Mouse (Mus musculus): ENCODE results near the gene Dlgap1. TPM values are rescaled to one million over a fixed set of nuclear protein-coding genes. Genes with fewer than 3 reads are reported as not detected.

Gene Dlgap1
- polyA plus RNA-seq, 1 experiment from 2014 or later, result 2.9 TPM

DNA sequence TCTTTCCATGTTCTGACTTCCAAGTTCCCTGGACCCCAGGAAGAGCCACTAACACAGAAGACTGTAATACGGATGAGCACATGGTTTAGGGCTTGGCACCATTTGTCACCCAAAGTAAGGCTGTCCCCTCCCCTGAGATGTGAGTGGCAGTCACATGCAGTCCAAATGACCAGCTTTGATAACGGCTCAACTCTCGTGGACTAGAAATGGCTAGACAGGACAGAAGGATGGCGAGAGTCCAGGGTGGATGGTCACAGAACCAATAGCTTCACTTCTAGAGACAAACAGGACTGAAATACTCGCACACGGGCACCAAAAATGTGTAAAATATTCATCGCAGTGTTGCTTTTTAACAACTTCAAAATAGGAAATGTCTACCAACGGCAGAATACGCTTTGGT lies 657.5 kb downstream of the Dlgap1 start:
- DNase-seq (ENCODE audit: low spot score) (no peak), ATAC-seq (replicated peaks; ENCODE audit: low FRiP score, low TSS enrichment, low read depth) (no peak)
- no peak overlapping the region for H3K4me2 ChIP-seq (ENCODE audit: low read length)
- no peaks in the 10 kb centered on the region for H3K36me3 ChIP-seq (ENCODE audit: control insufficient read depth, insufficient read depth, low read length)
- WGBS, result 86% methylated on average over 9 of the region's 9 CpGs
- H3K27ac ChIP-seq (ENCODE audit: low read depth), result no peak overlapping the region
- H3K9me3 ChIP-seq (ENCODE audit: control insufficient read depth, low read length), result no peaks in the 10 kb centered on the region
- no peaks in the 10 kb centered on the region for H3K27me3 ChIP-seq (replicated peaks; ENCODE audit: control insufficient read depth, insufficient read depth, low read length)
- H3K4me1 ChIP-seq (replicated peaks; ENCODE audit: control insufficient read depth, insufficient read depth, low read length), result no peaks in the 10 kb centered on the region
- H3K4me3 ChIP-seq (ENCODE audit: low read depth, low read length), result no peak overlapping the region
- no peak overlapping the region for H3K9ac ChIP-seq (ENCODE audit: low read length)

DNA sequence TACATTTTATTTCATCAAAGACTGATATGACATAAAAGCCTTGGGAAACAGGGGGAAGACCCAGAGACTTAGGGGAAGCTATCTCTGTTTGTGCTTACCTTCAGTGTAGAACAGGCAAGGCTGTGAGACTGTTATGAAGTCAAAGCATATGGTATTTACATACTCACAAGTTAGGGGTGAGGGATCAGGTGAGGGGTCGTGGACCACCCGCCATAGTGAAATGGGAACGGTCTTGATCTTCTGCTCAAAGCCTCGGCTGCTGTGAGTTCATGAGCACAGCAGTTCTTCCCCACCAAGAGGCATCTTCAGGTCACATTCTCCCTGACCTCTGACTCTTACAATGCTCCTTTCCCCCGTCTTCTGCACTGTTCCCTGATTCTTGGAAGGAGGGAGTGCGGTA lies 658.1 kb downstream of the Dlgap1 start:
- Histone ChIP-seq H3K27me3 (replicated peaks; ENCODE audit: control insufficient read depth, insufficient read depth, low read length) (no peaks in the 10 kb centered on the region), H3K4me2 (ENCODE audit: low read length) (no peak overlapping the region), H3K4me1 (replicated peaks; ENCODE audit: control insufficient read depth, insufficient read depth, low read length) (no peaks in the 10 kb centered on the region), H3K9ac (ENCODE audit: low read length) (no peak overlapping the region), H3K27ac (ENCODE audit: low read depth) (no peak overlapping the region), H3K9me3 (ENCODE audit: control insufficient read depth, low read length) (no peaks in the 10 kb centered on the region), H3K4me3 (ENCODE audit: low read depth, low read length) (no peak overlapping the region), H3K36me3 (ENCODE audit: control insufficient read depth, insufficient read depth, low read length) (no peaks in the 10 kb centered on the region)
- WGBS, result 78% methylated on average over 6 of the region's 6 CpGs
- DNase-seq (ENCODE audit: low spot score) (no peak), ATAC-seq (replicated peaks; ENCODE audit: low FRiP score, low TSS enrichment, low read depth) (no peak)

DNA sequence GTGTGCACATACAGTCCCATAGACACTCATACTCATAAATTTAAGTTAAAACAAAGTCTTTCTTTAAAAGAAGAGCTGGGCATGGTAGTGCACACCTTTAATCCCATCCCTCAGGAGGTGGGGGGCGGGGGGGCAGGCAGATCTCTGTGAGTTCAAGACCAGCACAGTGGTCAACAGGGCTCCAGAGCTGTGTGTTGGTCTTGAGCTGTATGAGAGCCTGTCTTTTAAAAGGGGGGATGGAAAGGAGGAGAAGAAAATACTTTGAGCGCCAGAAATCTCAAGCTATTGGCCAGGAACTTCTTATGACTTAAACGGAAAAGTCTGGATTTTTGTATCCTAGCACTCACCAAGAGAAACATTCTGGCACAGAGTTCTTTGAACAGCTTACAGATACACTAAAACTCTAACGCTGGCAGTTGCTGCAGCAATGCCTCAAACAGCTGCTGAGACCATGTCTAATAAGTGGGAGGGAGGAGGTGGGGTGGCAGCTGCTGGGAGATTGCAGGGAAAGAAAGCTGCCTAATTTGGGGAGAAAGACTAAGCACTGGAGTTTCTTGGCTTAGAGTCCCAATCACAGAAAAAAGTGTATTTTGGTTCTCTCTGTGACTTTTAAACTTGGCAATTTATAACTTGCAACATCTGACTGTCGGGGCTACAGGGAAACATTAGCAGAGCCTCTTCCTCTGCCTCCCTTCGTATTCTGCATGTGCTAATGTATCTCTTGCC lies 660.9 kb downstream of the Dlgap1 start:
- H3K4me1 ChIP-seq (replicated peaks; ENCODE audit: control insufficient read depth, insufficient read depth, low read length), result no peaks in the 10 kb centered on the region
- H3K27me3 ChIP-seq (replicated peaks; ENCODE audit: control insufficient read depth, insufficient read depth, low read length), result no peaks in the 10 kb centered on the region
- 38% methylated on average over 6 of the region's 6 CpGs for WGBS
- no peaks in the 10 kb centered on the region for H3K9me3 ChIP-seq (ENCODE audit: control insufficient read depth, low read length)
- H3K36me3 ChIP-seq (ENCODE audit: control insufficient read depth, insufficient read depth, low read length), result no peaks in the 10 kb centered on the region
- no peak overlapping the region for H3K9ac ChIP-seq (ENCODE audit: low read length)
- ATAC-seq (replicated peaks; ENCODE audit: low FRiP score, low TSS enrichment, low read depth) (no peak), DNase-seq (ENCODE audit: low spot score) (peak; percentile 53)
- H3K27ac ChIP-seq (ENCODE audit: low read depth), result no peak overlapping the region
- H3K4me2 ChIP-seq (ENCODE audit: low read length), result no peak overlapping the region
- H3K4me3 ChIP-seq (ENCODE audit: low read depth, low read length), result no peak overlapping the region

DNA sequence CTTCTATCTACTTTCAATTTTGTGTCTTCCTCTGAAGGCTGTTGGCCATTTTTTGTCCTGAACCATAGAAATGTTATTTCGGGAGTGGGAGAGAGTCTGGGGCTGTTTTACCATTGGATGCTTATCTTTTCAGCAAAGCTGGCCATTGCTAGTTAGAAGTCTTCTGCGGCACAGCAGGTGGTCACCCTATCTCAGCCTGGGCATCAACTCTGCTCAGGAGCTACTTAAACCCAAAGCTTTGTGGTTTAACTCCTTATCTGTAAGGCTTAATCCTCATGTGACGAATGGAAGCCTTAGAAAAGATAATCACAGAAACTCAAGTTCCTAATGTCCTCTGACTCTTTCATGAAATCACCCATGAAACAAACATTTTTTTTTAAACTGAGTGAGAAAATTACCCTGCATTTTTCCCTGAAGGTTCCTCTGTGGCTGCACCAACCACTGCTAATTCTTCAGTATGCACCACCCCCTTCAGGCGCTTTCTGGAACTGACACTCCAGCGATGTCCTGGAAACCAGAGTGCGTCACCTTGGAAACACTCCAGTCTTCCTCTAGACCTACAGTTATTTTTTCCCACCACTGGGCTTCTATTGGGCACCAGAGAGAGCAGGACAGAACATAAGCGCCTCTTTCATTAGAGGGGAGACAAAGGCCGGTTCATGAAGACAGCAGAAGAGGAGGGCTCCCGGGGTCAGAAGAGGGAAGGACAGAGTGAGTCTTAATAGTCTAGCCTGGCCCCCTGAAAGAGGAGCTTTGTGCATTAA lies 664.5 kb downstream of the Dlgap1 start:
- Histone ChIP-seq H3K4me3 (ENCODE audit: low read depth, low read length) (no peak overlapping the region), H3K27ac (ENCODE audit: low read depth) (no peak overlapping the region), H3K4me2 (ENCODE audit: low read length) (no peak overlapping the region), H3K9ac (ENCODE audit: low read length) (no peak overlapping the region), H3K9me3 (ENCODE audit: control insufficient read depth, low read length) (no peaks in the 10 kb centered on the region), H3K27me3 (replicated peaks; ENCODE audit: control insufficient read depth, insufficient read depth, low read length) (no peaks in the 10 kb centered on the region), H3K4me1 (replicated peaks; ENCODE audit: control insufficient read depth, insufficient read depth, low read length) (no peaks in the 10 kb centered on the region), H3K36me3 (ENCODE audit: control insufficient read depth, insufficient read depth, low read length) (no peaks in the 10 kb centered on the region)
- peak; percentile 90 for DNase-seq (ENCODE audit: low spot score)
- peak; percentile 88 for ATAC-seq (replicated peaks; ENCODE audit: low FRiP score, low TSS enrichment, low read depth)
- WGBS, result 30% methylated on average over 9 of the region's 9 CpGs

DNA sequence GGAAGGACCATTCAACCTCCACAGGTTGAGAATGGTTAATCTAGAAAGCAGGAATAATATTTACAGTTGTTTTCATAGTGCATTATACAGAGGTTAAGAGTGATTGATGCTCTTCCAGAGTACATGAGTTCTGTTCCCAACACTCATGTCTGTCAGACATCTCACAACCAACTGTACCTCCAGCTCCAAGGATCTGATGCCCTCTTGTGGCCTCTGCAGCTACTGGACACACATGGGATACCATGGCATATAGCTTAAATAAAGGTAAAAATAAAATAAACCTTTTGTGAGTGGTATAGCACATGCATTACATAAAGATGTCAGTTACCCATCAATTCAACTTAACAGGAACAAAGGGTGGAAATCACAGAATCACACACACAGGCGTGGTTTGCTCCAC lies 674.3 kb downstream of the Dlgap1 start:
- no peak for ATAC-seq (replicated peaks; ENCODE audit: low FRiP score, low TSS enrichment, low read depth)
- DNase-seq (ENCODE audit: low spot score), result peak; percentile 33
- 86% methylated on average over 1 of the region's 1 CpGs for WGBS

DNA sequence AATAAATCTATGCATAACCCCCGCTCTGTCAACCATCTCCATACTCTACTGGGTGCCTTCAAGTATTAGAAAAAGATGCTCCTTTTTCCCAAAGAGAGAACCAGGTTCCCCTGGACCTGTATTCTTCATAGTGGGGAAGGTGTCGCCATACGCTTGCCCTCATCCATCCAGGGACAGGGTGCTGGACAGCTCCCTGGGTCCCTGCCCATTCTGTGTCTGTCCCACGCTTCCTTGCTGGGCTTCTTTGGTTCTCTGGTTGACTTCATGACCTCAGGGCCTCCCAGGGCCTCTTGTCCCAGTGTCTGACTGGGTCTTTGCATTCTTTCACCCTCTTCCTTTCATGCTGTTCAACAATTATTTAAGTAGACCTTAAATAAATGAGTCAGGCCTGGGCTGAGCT lies 677.8 kb downstream of the Dlgap1 start:
- H3K4me3 ChIP-seq (ENCODE audit: low read depth, low read length), result no peak overlapping the region
- no peak overlapping the region for H3K9ac ChIP-seq (ENCODE audit: low read length)
- no peak overlapping the region for H3K27ac ChIP-seq (ENCODE audit: low read depth)
- H3K36me3 ChIP-seq (ENCODE audit: control insufficient read depth, insufficient read depth, low read length), result no peaks in the 10 kb centered on the region
- WGBS, result 45% methylated on average over 4 of the region's 4 CpGs
- no peaks in the 10 kb centered on the region for H3K27me3 ChIP-seq (replicated peaks; ENCODE audit: control insufficient read depth, insufficient read depth, low read length)
- ATAC-seq (replicated peaks; ENCODE audit: low FRiP score, low TSS enrichment, low read depth), result no peak
- peak; percentile 45 for DNase-seq (ENCODE audit: low spot score)
- 0 out of 2 replicates have a peak, but pooled peaks cover 5% of the 10 kb centered on the region for H3K9me3 ChIP-seq (ENCODE audit: control insufficient read depth, low read length)
- no peaks in the 10 kb centered on the region for H3K4me1 ChIP-seq (replicated peaks; ENCODE audit: control insufficient read depth, insufficient read depth, low read length)
- H3K4me2 ChIP-seq (ENCODE audit: low read length), result no peak overlapping the region

More for the DNA sequence above, 674.3 kb downstream of the Dlgap1 start:
- no peaks in the 10 kb centered on the region for H3K4me1 ChIP-seq (replicated peaks; ENCODE audit: control insufficient read depth, insufficient read depth, low read length)
- no peaks in the 10 kb centered on the region for H3K36me3 ChIP-seq (ENCODE audit: control insufficient read depth, insufficient read depth, low read length)
- H3K9me3 ChIP-seq (ENCODE audit: control insufficient read depth, low read length), result no peaks in the 10 kb centered on the region
- no peaks in the 10 kb centered on the region for H3K27me3 ChIP-seq (replicated peaks; ENCODE audit: control insufficient read depth, insufficient read depth, low read length)
- no peak overlapping the region for H3K9ac ChIP-seq (ENCODE audit: low read length)
- no peak overlapping the region for H3K27ac ChIP-seq (ENCODE audit: low read depth)
- H3K4me3 ChIP-seq (ENCODE audit: low read depth, low read length), result no peak overlapping the region
- H3K4me2 ChIP-seq (ENCODE audit: low read length), result no peak overlapping the region

DNA sequence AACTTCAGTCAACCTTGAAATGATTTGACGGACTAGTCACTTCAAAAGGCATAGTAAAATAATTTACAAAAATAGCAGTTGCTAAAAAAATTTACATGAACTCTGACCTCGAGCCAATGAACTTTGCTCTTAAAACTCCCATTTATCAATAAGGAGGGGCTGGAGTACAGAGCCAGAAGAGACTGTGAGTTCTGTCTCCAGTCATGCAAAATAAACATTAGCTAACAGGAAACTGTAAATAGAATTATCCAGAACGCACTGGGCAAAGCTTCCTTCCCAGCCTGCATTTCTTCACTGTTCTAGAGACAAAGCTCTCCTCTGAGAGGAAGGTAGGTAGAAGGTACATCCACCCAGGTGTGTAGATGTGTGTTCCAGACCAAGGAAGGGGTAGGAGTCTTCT lies 692.5 kb downstream of the Dlgap1 start:
- Histone ChIP-seq H3K9ac (ENCODE audit: low read length) (no peak overlapping the region), H3K36me3 (ENCODE audit: control insufficient read depth, insufficient read depth, low read length) (no peaks in the 10 kb centered on the region), H3K9me3 (ENCODE audit: control insufficient read depth, low read length) (no peaks in the 10 kb centered on the region), H3K4me3 (ENCODE audit: low read depth, low read length) (no peak overlapping the region), H3K27me3 (replicated peaks; ENCODE audit: control insufficient read depth, insufficient read depth, low read length) (no peaks in the 10 kb centered on the region), H3K27ac (ENCODE audit: low read depth) (no peak overlapping the region), H3K4me2 (ENCODE audit: low read length) (no peak overlapping the region), H3K4me1 (replicated peaks; ENCODE audit: control insufficient read depth, insufficient read depth, low read length) (no peaks in the 10 kb centered on the region)
- ATAC-seq (replicated peaks; ENCODE audit: low FRiP score, low TSS enrichment, low read depth) (no peak), DNase-seq (ENCODE audit: low spot score) (no peak)
- 46% methylated on average over 3 of the region's 3 CpGs for WGBS

DNA sequence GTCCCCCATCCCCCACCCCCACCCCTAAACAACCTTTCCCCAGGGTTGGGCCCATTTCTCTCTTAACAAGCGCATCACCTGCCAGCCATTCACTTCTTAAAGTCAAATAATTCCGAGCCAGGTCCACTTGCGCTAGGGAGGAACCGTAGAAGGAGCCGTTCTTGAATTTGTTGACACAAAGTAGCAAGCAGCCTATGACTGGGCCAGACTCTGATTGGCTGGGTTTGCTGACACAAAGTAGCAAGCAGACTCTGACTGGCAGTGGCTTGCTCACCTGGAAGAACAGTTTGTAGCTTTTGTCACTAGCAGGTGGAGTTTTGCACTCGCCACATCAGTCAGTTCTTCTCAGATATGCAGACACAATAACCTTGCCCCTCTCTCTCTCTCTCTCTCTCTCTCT lies 695.1 kb downstream of the Dlgap1 start:
- DNase-seq (ENCODE audit: low spot score) (peak; percentile 37), ATAC-seq (replicated peaks; ENCODE audit: low FRiP score, low TSS enrichment, low read depth) (no peak)
- Histone ChIP-seq H3K27me3 (replicated peaks; ENCODE audit: control insufficient read depth, insufficient read depth, low read length) (no peaks in the 10 kb centered on the region), H3K9ac (ENCODE audit: low read length) (no peak overlapping the region), H3K9me3 (ENCODE audit: control insufficient read depth, low read length) (no peaks in the 10 kb centered on the region), H3K4me3 (ENCODE audit: low read depth, low read length) (no peak overlapping the region), H3K4me1 (replicated peaks; ENCODE audit: control insufficient read depth, insufficient read depth, low read length) (no peaks in the 10 kb centered on the region), H3K27ac (ENCODE audit: low read depth) (no peak overlapping the region), H3K4me2 (ENCODE audit: low read length) (no peak overlapping the region), H3K36me3 (ENCODE audit: control insufficient read depth, insufficient read depth, low read length) (no peaks in the 10 kb centered on the region)
- 63% methylated on average over 6 of the region's 6 CpGs for WGBS
